Mouse (Mus musculus): ENCODE data around the gene Fam167b.
"Not testable (repeated sequence)": the region's sequence is repeated elsewhere in the genome, so short reads cannot be mapped to it uniquely, and the experiment has no call there.

DNA sequence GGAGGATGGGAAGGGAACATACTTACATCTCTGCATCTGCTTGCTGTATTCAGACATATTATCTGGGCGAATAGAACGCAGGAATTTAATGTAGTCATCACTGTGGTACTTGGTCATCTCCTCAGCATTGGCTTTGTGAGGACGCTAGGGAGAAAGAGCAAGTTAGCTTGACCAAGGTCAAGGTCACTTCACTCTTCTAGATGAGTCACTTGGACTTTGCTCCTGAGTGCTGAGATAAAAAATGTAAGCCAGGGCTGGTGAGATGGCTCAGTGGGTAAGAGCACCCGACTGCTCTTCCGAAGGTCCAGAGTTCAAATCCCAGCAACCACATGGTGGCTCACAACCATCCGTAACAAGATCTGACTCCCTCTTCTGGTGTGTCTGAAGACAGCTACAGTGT lies 49.4 kb downstream of the Fam167b start:
- TF ChIP-seq POLR2A (IDR thresholded peaks at IDR 0.05; ENCODE audit: borderline replicate concordance, low read depth, low read length); CTCF (IDR thresholded peaks at IDR 0.05; ENCODE audit: low read depth, low read length): not testable (repeated sequence)

All from bone marrow macrophage, adult 2 months (primary cell).